Mouse (Mus musculus) cerebellum, adult 2 months (tissue): ENCODE results near the gene P2rx1. TPM values are rescaled to one million over a fixed set of nuclear protein-coding genes. Genes with fewer than 3 reads are reported as not detected.

Experiments
- DNase-seq, 2 experiments: peaks; one replicate each; pipeline ENCODE4 v3.0.0; 2021
- H3K27ac ChIP-seq: fragments of 200-500 bp; 2 replicates; pipeline ENCODE4 v1.5.1; 2012; ENCODE audit warnings: low read length, control low read depth, inconsistent platforms; ENCODE audit not compliant: insufficient read depth
- H3K27me3 ChIP-seq: fragments of 200-500 bp; 2 replicates; pipeline ENCODE4 v1.6.1; 2012; ENCODE audit warnings: inconsistent platforms, mild to moderate bottlenecking, low read length, moderate library complexity; ENCODE audit not compliant: control insufficient read depth, insufficient read depth
- H3K4me1 ChIP-seq: fragments of 200-500 bp; 2 replicates; pipeline ENCODE4 v1.6.1; 2011; ENCODE audit warnings: low read length; ENCODE audit not compliant: control insufficient read depth, insufficient read depth
- H3K4me3 ChIP-seq: fragments of 200-500 bp; replicated peaks from 2 replicates; pipeline ENCODE3; 2011; ENCODE audit warnings: mild to moderate bottlenecking, low read depth, low read length, control low read depth; ENCODE audit not compliant: insufficient read depth
- CTCF ChIP-seq: fragments of 200-500 bp; IDR thresholded peaks from 2 replicates; pipeline ENCODE4 v1.5.1; 2011; ENCODE audit warnings: low read depth, mild to moderate bottlenecking, control low read depth, low read length, moderate library complexity, borderline replicate concordance; ENCODE audit not compliant: insufficient read depth
- POLR2A ChIP-seq: fragments of 200-500 bp; IDR thresholded peaks from 2 replicates; pipeline ENCODE4 v1.6.1; 2011; ENCODE audit warnings: low read length, control low read depth, borderline replicate concordance; ENCODE audit not compliant: insufficient read depth
- WGBS: fragments of 180-500 bp; shearing (Covaris S2); methylation state at CpG from one replicate; pipeline ENCODE4 v1.1.7; 2018; 5-methylcytosine and 5-hydroxymethylcytosine counted together
- polyA plus RNA-seq: library from polyadenylated mRNA; depleted of rRNA; stranded (reverse); fragments of >200 nt; gene quantifications from 2 replicates; pipeline ENCODE4 v1.2.3, GENCODE M21; 2012; rRNA removed

The P2rx1 gene
- polyA plus RNA-seq, 1 experiment: 0.41 TPM

DNA sequence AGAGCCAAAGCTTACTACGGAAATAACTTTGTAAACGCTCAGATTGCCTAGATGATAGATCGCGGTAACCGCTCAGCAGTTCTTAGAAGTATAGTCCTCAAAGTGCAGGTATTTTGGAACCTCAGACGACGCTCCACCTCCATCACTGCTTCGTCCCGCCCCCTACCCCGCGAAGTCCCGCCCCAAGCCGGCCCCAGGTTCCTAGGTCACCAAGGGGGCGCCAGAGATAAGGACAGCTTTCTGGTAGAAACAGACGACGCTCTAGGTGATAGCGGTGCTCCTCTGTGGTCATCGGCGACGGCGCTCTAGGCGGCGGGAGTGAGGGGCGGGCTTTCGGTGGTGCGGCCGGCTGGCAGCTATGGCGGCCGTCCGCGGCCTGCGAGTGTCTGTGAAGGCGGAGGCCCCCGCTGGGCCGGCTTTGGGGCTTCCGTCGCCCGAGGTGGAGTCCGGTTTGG is 48.7 kb downstream of the P2rx1 start, which contains the start of gene Ncbp3:
Ncbp3 (plus strand) TSS at position 242 of the 455 bp plus-strand sequence.
- H3K27ac ChIP-seq: peak within 1 kb of the TSS; percentile 83
- H3K27me3 ChIP-seq: no peaks in the 10 kb centered on the region
- 2% methylated on average over 39 of the region's 39 CpGs for WGBS
- DNase-seq: peak; percentile 96 to 97
- peak; percentile 70; the same call in 1 of the 2 replicates for TF ChIP-seq POLR2A
- TF ChIP-seq CTCF: peak; percentile 72
- H3K4me1 ChIP-seq: no peaks in the 10 kb centered on the region
- H3K4me3 ChIP-seq: peak within 1 kb of the TSS; percentile 98

DNA sequence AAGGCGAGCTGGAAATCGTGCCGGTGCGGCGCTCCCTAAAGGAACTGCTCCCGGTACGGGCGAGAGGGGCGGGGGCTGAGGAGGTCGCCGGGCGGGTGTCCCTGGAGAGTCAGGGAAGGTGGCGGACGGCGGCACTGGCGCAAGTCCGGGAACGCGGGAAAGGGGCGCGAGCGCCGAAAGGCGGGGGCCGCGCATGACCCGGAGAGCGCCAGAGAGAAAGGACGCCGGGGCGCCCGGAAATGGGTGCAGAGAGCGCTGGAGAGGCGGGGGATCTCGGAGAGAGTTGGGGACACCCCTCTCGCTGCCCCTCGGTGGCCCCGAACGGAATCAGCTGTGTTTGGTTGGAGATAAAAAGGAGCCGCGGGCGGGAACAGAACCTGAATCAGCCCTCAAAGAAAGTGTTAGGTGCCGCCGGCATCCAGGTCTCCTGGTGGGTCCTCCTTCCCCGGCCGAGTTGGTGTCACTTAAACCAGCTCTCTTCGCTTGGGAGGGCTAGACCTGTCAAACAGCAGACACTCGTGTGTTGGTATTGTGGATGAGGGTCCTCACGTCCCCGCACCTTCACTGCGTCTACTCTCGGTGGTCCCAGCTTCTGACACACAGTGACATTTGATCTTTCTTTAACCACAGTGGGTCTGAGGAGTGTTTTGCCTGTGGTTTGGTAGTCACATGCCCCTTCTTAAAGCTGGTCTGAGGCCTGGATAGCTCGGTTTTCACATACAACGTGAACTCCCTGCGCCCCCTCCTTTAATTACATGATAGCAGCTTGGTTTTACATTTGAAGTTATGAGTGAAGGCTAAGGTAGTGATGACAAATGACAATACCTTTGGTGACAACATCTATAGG is 49.4 kb downstream of the P2rx1 start:
- Histone ChIP-seq H3K27ac (peak overlapping the region; percentile 83), H3K4me3 (peak overlapping the region; percentile 98), H3K4me1 (no peaks in the 10 kb centered on the region), H3K27me3 (no peaks in the 10 kb centered on the region)
- TF ChIP-seq CTCF (no peak), POLR2A (no peak)
- 2% methylated on average over 55 of the region's 55 CpGs for WGBS
- DNase-seq: no peak

DNA sequence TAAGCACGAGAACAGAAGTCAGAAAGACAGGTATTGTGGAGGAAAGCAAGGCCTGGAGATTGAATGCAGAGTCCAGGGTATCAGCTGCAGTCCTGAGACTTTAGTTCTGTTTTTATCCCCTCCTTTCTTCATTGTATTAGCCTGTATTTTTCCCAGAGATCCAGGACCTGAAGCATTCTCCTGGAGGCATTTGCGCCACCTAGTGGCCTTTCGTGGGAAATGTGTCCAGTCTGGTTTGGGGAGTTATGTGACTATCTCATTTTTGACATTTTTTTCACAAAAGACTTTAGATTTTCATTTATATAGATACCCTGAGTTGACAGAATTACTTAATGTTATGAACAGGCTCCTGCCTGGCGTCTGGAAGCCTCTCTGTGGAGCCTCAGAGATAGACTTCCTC is 50.4 kb downstream of the P2rx1 start:
- DNase-seq: peak; percentile 74 to 84
- H3K27me3 ChIP-seq: no peaks in the 10 kb centered on the region
- H3K4me3 ChIP-seq: peak overlapping the region; percentile 36
- WGBS: 2% methylated on average over 4 of the region's 4 CpGs
- TF ChIP-seq POLR2A: no peak
- peak; percentile 86 for TF ChIP-seq CTCF
- H3K27ac ChIP-seq: no peak overlapping the region
- H3K4me1 ChIP-seq: no peaks in the 10 kb centered on the region

DNA sequence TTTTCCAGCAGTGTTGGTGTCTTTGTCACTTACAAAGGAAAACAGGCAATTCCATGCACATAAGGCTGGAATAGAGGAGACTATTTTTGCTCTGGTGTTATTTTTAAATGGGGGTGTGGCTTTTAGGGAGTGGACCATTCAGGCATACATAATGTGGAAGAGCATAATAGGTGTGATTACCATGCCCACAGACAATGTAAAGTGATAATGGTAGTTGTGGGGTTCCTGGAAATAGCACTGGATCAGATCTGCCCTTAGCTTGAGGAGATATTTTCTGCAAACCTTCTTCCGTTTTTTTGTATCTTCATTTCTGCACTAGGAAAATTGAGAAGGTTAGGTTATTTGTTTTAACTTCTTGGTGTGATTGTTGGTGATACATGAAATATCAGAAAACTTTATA is 53.9 kb downstream of the P2rx1 start:
- TF ChIP-seq POLR2A: no peak
- no peak for TF ChIP-seq CTCF
- Histone ChIP-seq H3K4me3 (no peak overlapping the region), H3K4me1 (no peaks in the 10 kb centered on the region), H3K27me3 (no peaks in the 10 kb centered on the region), H3K27ac (no peak overlapping the region)
- WGBS: 98% methylated on average over 1 of the region's 1 CpGs
- no peak for DNase-seq

DNA sequence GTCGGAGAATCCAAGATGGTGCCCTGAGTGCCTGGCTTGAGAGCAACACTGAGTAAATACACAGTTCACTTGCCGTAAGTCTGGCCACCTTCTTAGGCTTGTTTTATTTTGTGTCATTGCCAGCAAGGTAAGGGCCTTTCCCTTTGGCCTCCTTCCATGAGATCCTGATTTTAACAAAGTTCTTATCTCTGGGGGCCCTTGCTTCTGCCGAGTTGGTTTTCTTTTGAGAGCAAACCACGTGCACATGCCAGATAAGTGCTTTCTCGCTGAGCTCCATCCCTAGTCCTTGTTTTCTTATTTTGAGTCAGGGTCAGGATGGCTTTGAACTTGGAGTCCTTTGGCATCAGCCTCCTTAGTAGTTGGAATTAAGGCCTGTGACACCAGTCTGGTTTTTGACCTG is 58.8 kb downstream of the P2rx1 start:
- no peak for DNase-seq
- TF ChIP-seq CTCF: no peak
- no peak for TF ChIP-seq POLR2A
- WGBS: 81% methylated on average over 5 of the region's 5 CpGs
- Histone ChIP-seq H3K4me1 (no peaks in the 10 kb centered on the region), H3K4me3 (no peak overlapping the region), H3K27me3 (no peaks in the 10 kb centered on the region), H3K27ac (no peak overlapping the region)

DNA sequence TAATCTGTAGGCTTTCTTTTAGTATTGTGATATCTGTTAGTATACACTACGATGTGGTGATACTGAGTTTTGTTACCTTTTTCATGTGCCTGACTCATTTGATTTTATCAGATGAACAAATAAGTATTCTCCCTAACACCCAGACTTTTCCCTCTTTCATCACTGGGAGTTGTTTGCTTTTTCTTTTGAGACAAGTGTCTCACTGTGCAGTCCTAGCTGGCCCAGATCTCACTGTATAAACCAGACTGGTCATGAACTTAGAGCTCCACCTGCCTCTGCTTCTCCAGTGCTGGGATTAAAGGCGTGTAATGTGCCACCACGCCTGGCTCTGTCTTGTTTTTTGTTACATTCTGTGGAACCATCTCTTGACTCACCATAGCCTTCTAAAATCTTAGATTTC is 60.7 kb downstream of the P2rx1 start:
- H3K4me1 ChIP-seq: no peaks in the 10 kb centered on the region
- H3K4me3 ChIP-seq: no peak overlapping the region
- H3K27ac ChIP-seq: no peak overlapping the region
- H3K27me3 ChIP-seq: no peaks in the 10 kb centered on the region
- DNase-seq: no peak
- 93% methylated on average over 3 of the region's 3 CpGs for WGBS
- TF ChIP-seq POLR2A (no peak), CTCF (no peak)

DNA sequence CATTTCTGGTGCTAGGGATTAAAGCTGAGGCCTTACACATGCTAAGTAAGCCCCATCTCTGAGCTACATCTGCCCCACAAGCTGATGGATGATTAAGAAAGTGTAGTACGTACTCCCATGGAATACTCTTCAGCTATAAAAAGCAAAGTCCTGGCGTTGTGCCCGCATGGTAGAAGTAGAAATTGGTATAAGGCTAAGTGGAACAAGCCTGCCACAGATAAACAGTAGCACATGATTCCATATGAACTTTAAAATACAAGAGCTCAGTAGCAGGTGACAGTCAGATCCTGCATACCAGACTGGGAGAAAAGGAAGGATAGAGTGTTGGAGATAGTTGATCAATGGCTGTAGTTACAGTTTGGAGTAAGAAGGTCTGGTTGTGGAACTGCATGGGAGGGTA is 62.5 kb downstream of the P2rx1 start:
- 84% methylated on average over 3 of the region's 3 CpGs for WGBS
- no peak overlapping the region for H3K4me3 ChIP-seq

More for the DNA sequence above, 62.5 kb downstream of the P2rx1 start:
- Histone ChIP-seq H3K27ac (no peak overlapping the region), H3K27me3 (no peaks in the 10 kb centered on the region), H3K4me1 (no peaks in the 10 kb centered on the region)
- no peak for TF ChIP-seq POLR2A
- no peak for TF ChIP-seq CTCF
- no peak for DNase-seq

Other genes with a start within 250 kb of the P2rx1 start
- gene Cyb5d2, start 203.0 kb upstream of the P2rx1 start, polyA plus RNA-seq: 14.2 and 16.4 TPM in 2 replicates
- gene Zzef1, start 202.9 kb upstream of the P2rx1 start, polyA plus RNA-seq: 35.3 and 37.4 TPM in 2 replicates
- gene Atp2a3, start 37.9 kb upstream of the P2rx1 start, polyA plus RNA-seq: 104 and 125 TPM in 2 replicates
- 68.8 and 70.8 TPM in 2 replicates for gene Camkk1, start 19.9 kb downstream of the P2rx1 start, polyA plus RNA-seq
- gene Ncbp3, start 48.7 kb downstream of the P2rx1 start, polyA plus RNA-seq: 6.4 and 6.5 TPM in 2 replicates
- gene Itgae, start 91.5 kb downstream of the P2rx1 start, polyA plus RNA-seq: 0.24 and 0.33 TPM in 2 replicates
- gene Haspin, start 139.2 kb downstream of the P2rx1 start, polyA plus RNA-seq: 0.05 and 0.10 TPM in 2 replicates
- 4.5 and 6.2 TPM in 2 replicates for gene P2rx5, start 161.3 kb downstream of the P2rx1 start, polyA plus RNA-seq
- 78.7 and 80.6 TPM in 2 replicates for gene Emc6, start 177.9 kb downstream of the P2rx1 start, polyA plus RNA-seq
- gene Tax1bp3, start 178.0 kb downstream of the P2rx1 start, polyA plus RNA-seq: 15.9 and 16.5 TPM in 2 replicates
- gene Ctns, start 199.9 kb downstream of the P2rx1 start, polyA plus RNA-seq: 26.6 and 26.9 TPM in 2 replicates
- gene Shpk, start 200.4 kb downstream of the P2rx1 start, polyA plus RNA-seq: 4.1 and 4.5 TPM in 2 replicates
- 0.16 and 0.33 TPM in 2 replicates for gene Trpv1, start 235.2 kb downstream of the P2rx1 start, polyA plus RNA-seq